Mouse (Mus musculus): Measurements from ENCODE around the gene Lrrc26. TPM values are rescaled to one million over a fixed set of nuclear protein-coding genes. Genes with fewer than 3 reads are reported as not detected.

The Lrrc26 gene
- total RNA-seq (2014; rRNA removed; ENCODE audit: low replicate concordance) (not detected in 2 replicates), polyA plus RNA-seq (2015; fragmentation: Nextera tagmentation; extraction: Ambion mirVana) (1.2 TPM in 1 of 2 replicates, not detected in the other)

- no peak for TF ChIP-seq EP300 (IDR thresholded peaks at IDR 0.05; ENCODE audit: low read depth)
- no peak for TF ChIP-seq CTCF (IDR thresholded peaks at IDR 0.05; ENCODE audit: low read depth)
- Histone ChIP-seq H3K27ac (ENCODE audit: low read depth) (no peak within 1 kb of the TSS), H3K9me3 (replicated peaks; ENCODE audit: control insufficient read depth, low read length) (no peaks in the 10 kb centered on the region), H3K36me3 (replicated peaks; ENCODE audit: control insufficient read depth, insufficient read depth, low read length) (peaks cover 15% of the 10 kb centered on the region), H3K4me2 (ENCODE audit: low read depth, low read length) (peak within 1 kb of the TSS; percentile 52), H3K4me1 (ENCODE audit: control insufficient read depth, insufficient read depth) (peaks cover 18% of the 10 kb centered on the region), H3K4me3 (ENCODE audit: low read depth, low read length) (peak within 1 kb of the TSS; percentile 29), H3K9ac (replicated peaks; ENCODE audit: low read depth, low read length) (no peak within 1 kb of the TSS), H3K27me3 (ENCODE audit: control insufficient read depth, insufficient read depth, low read length) (peaks cover 61% of the 10 kb centered on the region)
- no peak for ATAC-seq (ENCODE audit: insufficient read depth, low read depth)
- DNase-seq (ENCODE audit: low spot score): no peak
- WGBS: 8% methylated on average over 11 of the region's 11 CpGs
These were observed at the start of gene Lrrc26 for GRCm38 (mm10) chr2:25289651-25290050. TSS of gene Lrrc26 (plus strand) at chr2:25289915.

DNA sequence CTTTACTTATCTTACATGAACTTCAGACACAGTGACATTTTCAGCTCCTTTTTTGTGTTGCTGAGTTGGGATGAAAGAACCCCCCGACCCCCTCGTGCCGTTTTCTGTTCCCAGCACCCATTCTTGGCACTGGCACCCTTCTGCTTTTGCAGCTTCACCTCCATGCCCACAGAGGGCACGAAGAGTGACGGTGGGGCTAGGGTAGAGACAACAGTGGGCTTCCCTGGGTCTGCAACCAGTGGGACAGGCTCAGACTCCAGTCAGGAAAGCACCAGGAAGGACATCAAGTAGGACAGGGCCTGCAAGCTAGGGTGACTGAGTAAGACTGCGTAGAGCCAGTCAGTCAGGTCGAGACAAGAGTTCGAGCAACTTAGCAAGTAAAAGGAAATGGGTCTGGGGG is 49.4 kb upstream of the Lrrc26 start:
- Histone ChIP-seq H3K4me3 (ENCODE audit: low read depth, low read length) (peak overlapping the region; percentile 36; the same call in 1 of the 2 replicates), H3K27me3 (ENCODE audit: control insufficient read depth, insufficient read depth, low read length) (peaks cover 47% of the 10 kb centered on the region), H3K4me2 (ENCODE audit: low read depth, low read length) (peak overlapping the region; percentile 57), H3K27ac (ENCODE audit: low read depth) (no peak overlapping the region), H3K4me1 (ENCODE audit: control insufficient read depth, insufficient read depth) (peaks cover 7% of the 10 kb centered on the region), H3K36me3 (replicated peaks; ENCODE audit: control insufficient read depth, insufficient read depth, low read length) (no peaks in the 10 kb centered on the region), H3K9me3 (replicated peaks; ENCODE audit: control insufficient read depth, low read length) (no peaks in the 10 kb centered on the region), H3K9ac (replicated peaks; ENCODE audit: low read depth, low read length) (no peak overlapping the region)
- no peak for DNase-seq (ENCODE audit: low spot score)
- TF ChIP-seq EP300 (IDR thresholded peaks at IDR 0.05; ENCODE audit: low read depth) (no peak), CTCF (IDR thresholded peaks at IDR 0.05; ENCODE audit: low read depth) (no peak)
- no peak for ATAC-seq (ENCODE audit: insufficient read depth, low read depth)
- whole genome bisulfite sequencing: 58% methylated on average over 8 of the region's 8 CpGs

GRCm38 (mm10) chr2:25240723-25241437 is 48.8 kb upstream of the Lrrc26 start:
- Histone ChIP-seq H3K9ac (replicated peaks; ENCODE audit: low read depth, low read length) (no peak overlapping the region; the same call in 1 of the 2 replicates), H3K4me3 (ENCODE audit: low read depth, low read length) (peak overlapping the region; percentile 36), H3K4me2 (ENCODE audit: low read depth, low read length) (peak overlapping the region; percentile 57), H3K27me3 (ENCODE audit: control insufficient read depth, insufficient read depth, low read length) (peaks cover 47% of the 10 kb centered on the region), H3K4me1 (ENCODE audit: control insufficient read depth, insufficient read depth) (peaks cover 7% of the 10 kb centered on the region), H3K27ac (ENCODE audit: low read depth) (no peak overlapping the region), H3K9me3 (replicated peaks; ENCODE audit: control insufficient read depth, low read length) (no peaks in the 10 kb centered on the region), H3K36me3 (replicated peaks; ENCODE audit: control insufficient read depth, insufficient read depth, low read length) (no peaks in the 10 kb centered on the region)
- DNase-seq (ENCODE audit: low spot score): peak; percentile 47
- 2% methylated on average over 29 of the region's 29 CpGs for WGBS
- no peak for TF ChIP-seq CTCF (IDR thresholded peaks at IDR 0.05; ENCODE audit: low read depth)
- TF ChIP-seq EP300 (IDR thresholded peaks at IDR 0.05; ENCODE audit: low read depth): no peak
- peak; percentile 56 for ATAC-seq (ENCODE audit: insufficient read depth, low read depth)

DNA sequence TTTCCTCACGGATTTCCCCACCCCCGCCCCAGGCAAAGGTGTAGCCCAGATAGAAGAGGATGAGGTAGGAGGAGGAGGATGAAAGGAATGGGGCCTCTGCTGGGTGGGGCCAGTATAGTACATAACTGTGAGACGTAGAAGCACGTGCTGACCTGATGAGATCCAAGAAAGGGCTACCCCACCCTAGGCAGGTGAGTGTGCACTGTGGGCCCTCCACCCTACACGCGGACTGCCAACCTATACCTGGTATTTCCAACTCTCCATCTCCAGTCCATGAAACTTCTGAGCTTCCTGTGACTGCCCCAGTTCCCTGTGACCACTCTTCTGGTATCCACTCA is 48.3 kb upstream of the Lrrc26 start:
- Histone ChIP-seq H3K9me3 (replicated peaks; ENCODE audit: control insufficient read depth, low read length) (no peaks in the 10 kb centered on the region), H3K9ac (replicated peaks; ENCODE audit: low read depth, low read length) (no peak overlapping the region), H3K4me3 (ENCODE audit: low read depth, low read length) (peak overlapping the region; percentile 41), H3K27me3 (ENCODE audit: control insufficient read depth, insufficient read depth, low read length) (peaks cover 43% of the 10 kb centered on the region), H3K36me3 (replicated peaks; ENCODE audit: control insufficient read depth, insufficient read depth, low read length) (no peaks in the 10 kb centered on the region), H3K4me2 (ENCODE audit: low read depth, low read length) (peak overlapping the region; percentile 66), H3K4me1 (ENCODE audit: control insufficient read depth, insufficient read depth) (peaks cover 7% of the 10 kb centered on the region), H3K27ac (ENCODE audit: low read depth) (no peak overlapping the region)
- TF ChIP-seq CTCF (IDR thresholded peaks at IDR 0.05; ENCODE audit: low read depth) (no peak), EP300 (IDR thresholded peaks at IDR 0.05; ENCODE audit: low read depth) (no peak)
- DNase-seq (ENCODE audit: low spot score) (no peak), ATAC-seq (ENCODE audit: insufficient read depth, low read depth) (0 out of 2 replicates have a peak, but pooled peaks have one; percentile 7)
- WGBS: 24% methylated on average over 6 of the region's 6 CpGs

- no peak for TF ChIP-seq CTCF (IDR thresholded peaks at IDR 0.05; ENCODE audit: low read depth)
- no peak for TF ChIP-seq EP300 (IDR thresholded peaks at IDR 0.05; ENCODE audit: low read depth)
- Histone ChIP-seq H3K4me2 (ENCODE audit: low read depth, low read length) (peak within 1 kb of the TSS; percentile 66), H3K4me3 (ENCODE audit: low read depth, low read length) (peak within 1 kb of the TSS; percentile 41), H3K9ac (replicated peaks; ENCODE audit: low read depth, low read length) (0 out of 2 replicates have a peak within 1 kb of the TSS, but pooled peaks have one; percentile 7), H3K4me1 (ENCODE audit: control insufficient read depth, insufficient read depth) (peaks cover 7% of the 10 kb centered on the region), H3K27ac (ENCODE audit: low read depth) (no peak within 1 kb of the TSS), H3K9me3 (replicated peaks; ENCODE audit: control insufficient read depth, low read length) (no peaks in the 10 kb centered on the region), H3K27me3 (ENCODE audit: control insufficient read depth, insufficient read depth, low read length) (peaks cover 43% of the 10 kb centered on the region), H3K36me3 (replicated peaks; ENCODE audit: control insufficient read depth, insufficient read depth, low read length) (no peaks in the 10 kb centered on the region)
- DNase-seq (ENCODE audit: low spot score) (no peak), ATAC-seq (ENCODE audit: insufficient read depth, low read depth) (no peak)
- WGBS: under 1% methylated on average over 16 of the region's 59 CpGs
These were observed 47.6 kb upstream of the Lrrc26 start, which contains the start of the genes Rnf208 and Cysrt1 for GRCm38 (mm10) chr2:25242101-25242506. TSS of gene Rnf208 (plus strand) at chr2:25242255. TSS of gene Cysrt1 (minus strand) at chr2:25242452.
